Mouse (Mus musculus): ENCODE measurements around the gene Fancc.

- TF ChIP-seq CTCF (IDR thresholded peaks at IDR 0.05; ENCODE audit: borderline replicate concordance, control insufficient read depth, extremely low read depth, insufficient read depth, low read length, poor library complexity) (no peak), POLR2A (IDR thresholded peaks at IDR 0.05; ENCODE audit: control insufficient read depth, extremely low read depth, insufficient read depth, low read length, poor library complexity) (no peak)
Observed at GRCm38 (mm10) chr13:63321689-63322088, 175.4 kb downstream of the Fancc start.
